Mouse (Mus musculus): Measurements from ENCODE around the gene Ftcd. TPM values are rescaled to one million over a fixed set of nuclear protein-coding genes. Genes with fewer than 3 reads are reported as not detected.

The Ftcd gene
- polyA plus RNA-seq, 2 experiments: 19.8 to 29.9 TPM

- Histone ChIP-seq H3K36me3 (replicated peaks; ENCODE audit: control insufficient read depth, insufficient read depth, low read depth) (no peaks in the 10 kb centered on the region), H3K9me3 (ENCODE audit: control insufficient read depth, low read length) (no peaks in the 10 kb centered on the region), H3K27ac (no peak overlapping the region), H3K4me3 (ENCODE audit: insufficient read depth in 1 of 2, low read depth in 2 of 2, low read length in 2 of 2) (no peak overlapping the region), H3K4me1 (replicated peaks; ENCODE audit: control insufficient read depth in 2 of 2, insufficient read depth in 2 of 2, low read length in 1 of 2) (no peaks in the 10 kb centered on the region; a peak in 1 of 4 replicates), H3K9ac (replicated peaks) (no peak overlapping the region), H3K27me3 (ENCODE audit: control insufficient read depth, insufficient read depth, low read length) (no peaks in the 10 kb centered on the region), H3K4me2 (ENCODE audit: low read depth) (no peak overlapping the region)
- ATAC-seq (ENCODE audit: insufficient read depth) (no peak), DNase-seq (ENCODE audit: low read depth in 3 of 3, low spot score in 3 of 3) (no peak)
- no peak for TF ChIP-seq CTCF (IDR thresholded peaks at IDR 0.05; ENCODE audit: low read depth)
- TF ChIP-seq EP300 (IDR thresholded peaks at IDR 0.05; ENCODE audit: low read depth): no peak
- WGBS (ENCODE audit: insufficient replicate concordance): 69% methylated on average over 11 of the region's 11 CpGs
These were observed 14.7 kb downstream of the Ftcd start for GRCm38 (mm10) chr10:76590197-76590596.

- Histone ChIP-seq H3K9ac (replicated peaks) (no peak overlapping the region), H3K27me3 (ENCODE audit: control insufficient read depth, insufficient read depth, low read length) (no peaks in the 10 kb centered on the region), H3K4me1 (replicated peaks; ENCODE audit: control insufficient read depth in 2 of 2, insufficient read depth in 2 of 2, low read length in 1 of 2) (no peaks in the 10 kb centered on the region; a peak in 1 of 4 replicates), H3K9me3 (ENCODE audit: control insufficient read depth, low read length) (no peaks in the 10 kb centered on the region), H3K36me3 (replicated peaks; ENCODE audit: control insufficient read depth, insufficient read depth, low read depth) (no peaks in the 10 kb centered on the region), H3K4me3 (ENCODE audit: insufficient read depth in 1 of 2, low read depth in 2 of 2, low read length in 2 of 2) (no peak overlapping the region), H3K4me2 (ENCODE audit: low read depth) (no peak overlapping the region), H3K27ac (no peak overlapping the region)
- WGBS (ENCODE audit: insufficient replicate concordance): 81% methylated on average over 31 of the region's 31 CpGs
- ATAC-seq (ENCODE audit: insufficient read depth): no peak
- TF ChIP-seq CTCF (IDR thresholded peaks at IDR 0.05; ENCODE audit: low read depth) (no peak), EP300 (IDR thresholded peaks at IDR 0.05; ENCODE audit: low read depth) (no peak)
- no peak for DNase-seq (ENCODE audit: low read depth in 3 of 3, low spot score in 3 of 3)
These were observed 20.9 kb downstream of the Ftcd start for GRCm38 (mm10) chr10:76596338-76596737.

DNA sequence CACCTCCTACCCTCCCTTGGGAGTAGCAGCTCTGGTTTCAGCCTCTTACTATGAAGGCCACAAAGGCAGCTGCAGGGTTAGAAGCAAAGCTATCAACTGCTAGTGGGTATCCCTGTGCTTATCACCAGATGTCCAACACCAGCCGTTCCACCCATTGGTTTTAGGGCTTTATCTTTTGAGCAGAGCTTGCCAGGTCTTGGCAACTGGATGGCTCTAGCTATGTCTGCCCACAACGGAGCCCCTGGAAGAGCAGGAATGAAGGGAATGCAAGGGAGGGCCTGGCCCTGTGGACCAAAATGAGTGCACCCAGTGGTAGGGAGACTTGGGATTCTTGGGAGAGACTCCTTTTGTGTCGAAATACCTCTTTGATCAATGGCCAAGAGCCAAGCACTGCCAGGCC lies 27.2 kb downstream of the Ftcd start:
- Histone ChIP-seq H3K36me3 (replicated peaks; ENCODE audit: control insufficient read depth, insufficient read depth, low read depth) (no peaks in the 10 kb centered on the region), H3K4me2 (ENCODE audit: low read depth) (no peak overlapping the region), H3K27ac (no peak overlapping the region), H3K9me3 (ENCODE audit: control insufficient read depth, low read length) (no peaks in the 10 kb centered on the region), H3K4me3 (ENCODE audit: insufficient read depth in 1 of 2, low read depth in 2 of 2, low read length in 2 of 2) (no peak overlapping the region), H3K4me1 (replicated peaks; ENCODE audit: control insufficient read depth in 2 of 2, insufficient read depth in 2 of 2, low read length in 1 of 2) (no peaks in the 10 kb centered on the region), H3K27me3 (ENCODE audit: control insufficient read depth, insufficient read depth, low read length) (no peaks in the 10 kb centered on the region), H3K9ac (replicated peaks) (no peak overlapping the region)
- 34% methylated on average over 3 of the region's 3 CpGs for WGBS (ENCODE audit: insufficient replicate concordance)
- ATAC-seq (ENCODE audit: insufficient read depth) (no peak), DNase-seq (ENCODE audit: low read depth in 3 of 3, low spot score in 3 of 3) (no peak)
- TF ChIP-seq CTCF (IDR thresholded peaks at IDR 0.05; ENCODE audit: low read depth) (no peak), EP300 (IDR thresholded peaks at IDR 0.05; ENCODE audit: low read depth) (no peak)

DNA sequence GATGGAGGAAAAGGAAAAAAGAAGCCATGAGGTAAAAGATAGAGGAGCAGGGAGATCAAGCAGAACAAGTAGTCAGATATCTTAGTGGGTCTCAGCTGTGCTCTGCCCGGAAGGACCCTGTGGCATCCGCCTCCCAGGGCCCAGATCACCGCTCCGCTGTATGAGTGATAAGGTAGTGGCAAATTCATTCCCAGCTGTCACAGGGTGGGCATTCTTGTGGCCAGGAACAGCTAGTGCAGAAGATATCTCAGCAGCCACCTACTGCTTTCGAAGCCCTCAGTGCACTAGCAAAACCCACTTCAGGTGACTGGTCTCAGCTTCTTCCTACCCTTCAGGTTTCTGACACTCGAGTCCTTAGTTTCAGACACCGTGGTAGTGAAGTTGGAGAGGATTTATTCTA lies 37.0 kb downstream of the Ftcd start:
- Histone ChIP-seq H3K4me3 (ENCODE audit: insufficient read depth in 1 of 2, low read depth in 2 of 2, low read length in 2 of 2) (no peak overlapping the region), H3K36me3 (replicated peaks; ENCODE audit: control insufficient read depth, insufficient read depth, low read depth) (no peaks in the 10 kb centered on the region), H3K9me3 (ENCODE audit: control insufficient read depth, low read length) (no peaks in the 10 kb centered on the region), H3K27ac (no peak overlapping the region), H3K9ac (replicated peaks) (no peak overlapping the region), H3K27me3 (ENCODE audit: control insufficient read depth, insufficient read depth, low read length) (no peaks in the 10 kb centered on the region), H3K4me2 (ENCODE audit: low read depth) (no peak overlapping the region), H3K4me1 (replicated peaks; ENCODE audit: control insufficient read depth in 2 of 2, insufficient read depth in 2 of 2, low read length in 1 of 2) (no peaks in the 10 kb centered on the region)
- 59% methylated on average over 7 of the region's 7 CpGs for WGBS (ENCODE audit: insufficient replicate concordance)
- TF ChIP-seq EP300 (IDR thresholded peaks at IDR 0.05; ENCODE audit: low read depth): no peak
- no peak for TF ChIP-seq CTCF (IDR thresholded peaks at IDR 0.05; ENCODE audit: low read depth)
- ATAC-seq (ENCODE audit: insufficient read depth): no peak
- DNase-seq (ENCODE audit: low read depth in 3 of 3, low spot score in 3 of 3): no peak

DNA sequence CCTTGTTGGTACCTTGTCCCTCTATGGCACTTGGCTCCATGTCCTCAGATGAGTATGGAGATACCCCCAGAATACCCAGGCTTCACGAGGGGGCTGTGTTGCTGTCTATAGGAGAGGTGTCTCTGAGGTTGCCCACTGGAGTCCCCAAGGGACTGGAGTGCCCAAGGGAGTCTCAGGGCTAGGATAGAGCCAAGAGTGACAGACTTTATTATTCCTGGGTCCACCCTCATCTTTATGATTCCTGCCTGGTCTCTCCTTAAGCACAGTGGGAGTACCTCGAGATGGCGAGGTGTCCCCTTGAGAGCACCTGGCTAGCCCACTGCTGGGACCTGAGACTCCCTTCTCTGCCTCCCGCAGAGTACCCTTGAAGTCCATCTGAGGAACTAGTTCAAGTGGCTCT lies 47.0 kb downstream of the Ftcd start:
- H3K4me2 ChIP-seq (ENCODE audit: low read depth): no peak overlapping the region
- H3K4me3 ChIP-seq (ENCODE audit: insufficient read depth in 1 of 2, low read depth in 2 of 2, low read length in 2 of 2): no peak overlapping the region
- no peaks in the 10 kb centered on the region for H3K9me3 ChIP-seq (ENCODE audit: control insufficient read depth, low read length)
- H3K9ac ChIP-seq (replicated peaks): no peak overlapping the region
- DNase-seq (ENCODE audit: low read depth in 3 of 3, low spot score in 3 of 3): no peak
- H3K27me3 ChIP-seq (ENCODE audit: control insufficient read depth, insufficient read depth, low read length): no peaks in the 10 kb centered on the region
- 68% methylated on average over 4 of the region's 4 CpGs for WGBS (ENCODE audit: insufficient replicate concordance)
- H3K27ac ChIP-seq: no peak overlapping the region
- H3K36me3 ChIP-seq (replicated peaks; ENCODE audit: control insufficient read depth, insufficient read depth, low read depth): no peaks in the 10 kb centered on the region
- TF ChIP-seq EP300 (IDR thresholded peaks at IDR 0.05; ENCODE audit: low read depth): no peak
- no peak for TF ChIP-seq CTCF (IDR thresholded peaks at IDR 0.05; ENCODE audit: low read depth)
- H3K4me1 ChIP-seq (replicated peaks; ENCODE audit: control insufficient read depth in 2 of 2, insufficient read depth in 2 of 2, low read length in 1 of 2): no peaks in the 10 kb centered on the region
- no peak for ATAC-seq (ENCODE audit: insufficient read depth)
